Mouse (Mus musculus) limb, embryonic 12.5 days (tissue): ENCODE measurements around the gene Gm20388. TPM values are rescaled to one million over a fixed set of nuclear protein-coding genes. Genes with fewer than 3 reads are reported as not detected.

Source experiments
- ATAC-seq: fragments of 200-750 bp; cut with Nextera tagmentation; 2 replicates; pipeline ENCODE4 v1.8.0; 2017; ENCODE audit warnings: low read depth, moderate TSS enrichment; ENCODE audit not compliant: insufficient number of reproducible peaks, insufficient read depth, low FRiP score, low TSS enrichment
- H3K27ac ChIP-seq: fragments of 300-500 bp; sonication (generic); 2 replicates; pipeline ENCODE4 v1.5.1; 2016; ENCODE audit warnings: mild to moderate bottlenecking, moderate library complexity
- H3K27me3 ChIP-seq: fragments of 300-500 bp; sonication (generic); 2 replicates; pipeline ENCODE4 v1.6.1; 2016; ENCODE audit warnings: mild to moderate bottlenecking, moderate library complexity
- H3K36me3 ChIP-seq: fragments of 300-500 bp; sonication (generic); 2 replicates; pipeline ENCODE4 v1.6.1; 2016; ENCODE audit warnings: mild to moderate bottlenecking, moderate library complexity
- H3K4me1 ChIP-seq: fragments of 300-500 bp; sonication (generic); replicated peaks from 2 replicates; pipeline ENCODE4 v1.6.1; 2016
- H3K4me2 ChIP-seq: fragments of 300-500 bp; sonication (generic); 2 replicates; pipeline ENCODE4 v1.6.1; 2016; ENCODE audit warnings: mild to moderate bottlenecking, moderate library complexity
- H3K4me3 ChIP-seq: fragments of 300-500 bp; sonication (generic); replicated peaks from 2 replicates; pipeline ENCODE4 v1.5.1; 2016; ENCODE audit warnings: mild to moderate bottlenecking
- H3K9ac ChIP-seq: fragments of 300-500 bp; sonication (generic); replicated peaks from 2 replicates; pipeline ENCODE4 v1.6.1; 2016; ENCODE audit warnings: mild to moderate bottlenecking, moderate library complexity
- H3K9me3 ChIP-seq: fragments of 300-500 bp; sonication (generic); 2 replicates; pipeline ENCODE4 v1.6.1; 2016; ENCODE audit warnings: mild to moderate bottlenecking, moderate library complexity
- WGBS: fragments of 180-500 bp; shearing (Covaris S2); methylation state at CpG from one replicate; pipeline ENCODE4 v1.1.7; 2016; 5-methylcytosine and 5-hydroxymethylcytosine counted together
- polyA plus RNA-seq: library from polyadenylated mRNA; unstranded; fragments of >200 nt; fragmentation: Nextera tagmentation; extraction: Ambion mirVana; gene quantifications from 2 replicates; pipeline ENCODE4 v1.2.1, GENCODE M21; 2016

The Gm20388 gene
- polyA plus RNA-seq, 1 experiment from 2014 or later: not detected

DNA sequence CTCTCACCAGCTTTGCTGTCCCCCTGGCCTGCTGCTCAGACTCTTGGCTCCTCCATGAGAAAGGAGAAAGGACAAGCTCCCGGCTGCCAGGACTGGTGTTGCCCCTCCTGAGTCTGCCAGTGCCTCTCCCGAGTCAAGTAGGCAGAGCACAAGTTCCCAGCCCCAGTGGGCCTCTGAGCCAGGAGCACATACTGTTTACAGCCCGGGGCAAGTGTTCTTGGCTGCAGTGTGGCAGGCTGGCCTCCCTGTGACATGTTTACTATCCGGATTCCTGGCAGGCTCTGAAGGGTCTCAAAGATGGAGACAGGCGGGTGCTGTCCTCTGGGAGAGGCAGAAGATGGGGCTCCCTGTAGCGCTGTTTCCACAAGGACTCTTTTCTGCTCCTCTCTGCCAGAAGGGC is 346.3 kb downstream of the Gm20388 start:
- Histone ChIP-seq H3K36me3 (no peaks in the 10 kb centered on the region), H3K27ac (peak overlapping the region; percentile 20; the same call in 1 of the 2 replicates), H3K4me2 (peak overlapping the region; percentile 4; the same call in 1 of the 2 replicates), H3K9me3 (no peaks in the 10 kb centered on the region), H3K27me3 (no peaks in the 10 kb centered on the region), H3K4me3 (no peak overlapping the region), H3K9ac (peak overlapping the region; percentile 18), H3K4me1 (peaks cover 88% of the 10 kb centered on the region)
- WGBS: 33% methylated on average over 6 of the region's 6 CpGs
- ATAC-seq: no peak

DNA sequence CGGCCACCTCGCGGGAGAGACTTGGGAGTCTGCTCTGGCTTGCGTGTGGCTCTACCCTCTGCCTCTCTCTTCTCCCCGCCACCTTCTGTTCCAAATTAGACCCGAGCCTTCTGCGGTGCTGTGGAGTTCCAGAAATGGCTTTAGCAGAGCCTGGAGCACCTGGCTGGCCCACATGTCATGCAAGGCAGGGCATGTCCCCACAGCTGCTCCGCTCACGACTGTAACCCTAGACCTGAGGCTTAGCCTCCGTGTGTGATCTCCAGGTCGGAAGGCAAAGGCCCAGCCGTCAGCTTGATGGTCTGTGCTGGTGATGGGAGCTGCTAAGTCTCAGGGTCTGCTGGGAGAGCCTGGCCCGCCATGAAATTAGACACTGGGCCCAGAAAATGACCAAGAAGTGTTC is 348.6 kb downstream of the Gm20388 start:
- peak; percentile 36; the same call in 1 of the 2 replicates for ATAC-seq
- H3K27me3 ChIP-seq: no peaks in the 10 kb centered on the region
- no peak overlapping the region for H3K4me2 ChIP-seq
- no peak overlapping the region for H3K9ac ChIP-seq
- 25% methylated on average over 13 of the region's 13 CpGs for WGBS
- H3K4me3 ChIP-seq: no peak overlapping the region
- H3K4me1 ChIP-seq: peaks cover 95% of the 10 kb centered on the region
- H3K9me3 ChIP-seq: no peaks in the 10 kb centered on the region
- H3K27ac ChIP-seq: peak overlapping the region; percentile 53
- no peaks in the 10 kb centered on the region for H3K36me3 ChIP-seq

GRCm38 (mm10) chr8:120260677-120261076 is 350.0 kb downstream of the Gm20388 start:
- ATAC-seq: no peak
- H3K4me2 ChIP-seq: peak overlapping the region; percentile 26; the same call in 1 of the 2 replicates
- H3K9me3 ChIP-seq: no peaks in the 10 kb centered on the region
- H3K4me3 ChIP-seq: no peak overlapping the region
- no peaks in the 10 kb centered on the region for H3K36me3 ChIP-seq
- H3K9ac ChIP-seq: no peak overlapping the region
- WGBS: 80% methylated on average over 5 of the region's 5 CpGs
- peak overlapping the region; percentile 83 for H3K27ac ChIP-seq
- H3K27me3 ChIP-seq: no peaks in the 10 kb centered on the region
- H3K4me1 ChIP-seq: peaks cover 96% of the 10 kb centered on the region

DNA sequence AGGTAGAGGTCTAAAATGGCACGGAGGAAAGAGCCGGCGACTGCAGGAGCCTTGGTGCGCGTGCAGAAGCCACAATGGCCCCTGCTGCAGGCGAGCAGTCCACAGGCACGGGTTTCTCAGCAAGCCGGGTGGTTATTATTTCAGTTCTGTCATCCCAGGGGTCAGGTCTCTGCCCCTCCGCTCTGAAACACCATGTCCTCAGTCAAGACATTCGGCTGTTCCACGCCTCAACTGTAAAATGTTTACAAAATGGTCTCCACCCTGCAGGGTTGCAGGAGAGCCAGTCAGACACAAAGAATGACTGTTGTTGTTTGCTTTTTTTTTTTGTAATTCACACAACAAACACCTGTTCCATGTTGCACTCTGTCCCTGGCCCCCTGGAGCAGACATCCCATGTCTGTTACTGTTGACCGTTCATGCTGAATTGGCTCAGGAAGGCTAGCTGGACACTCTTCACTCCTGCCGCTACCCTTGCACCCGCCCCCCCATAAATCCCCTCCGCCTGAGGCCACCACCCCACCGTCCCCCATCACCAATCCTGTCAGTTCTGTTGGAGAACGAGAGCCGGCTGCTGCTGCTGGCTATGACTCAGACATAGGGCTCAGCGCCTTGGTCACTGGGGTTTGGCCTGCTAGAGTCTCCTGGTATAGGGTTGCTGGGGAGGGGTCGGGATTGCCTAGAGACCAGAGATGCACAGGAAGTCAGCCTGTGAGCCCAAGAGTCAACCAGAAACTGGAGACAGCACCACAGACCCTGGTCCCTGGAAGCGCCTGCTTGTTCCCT is 350.9 kb downstream of the Gm20388 start:
- Histone ChIP-seq H3K36me3 (no peaks in the 10 kb centered on the region), H3K4me3 (no peak overlapping the region), H3K9ac (no peak overlapping the region), H3K27me3 (no peaks in the 10 kb centered on the region), H3K4me2 (peak overlapping the region; percentile 26), H3K9me3 (no peaks in the 10 kb centered on the region), H3K27ac (peak overlapping the region; percentile 83), H3K4me1 (peaks cover 96% of the 10 kb centered on the region)
- ATAC-seq: no peak
- 17% methylated on average over 21 of the region's 21 CpGs for WGBS

GRCm38 (mm10) chr8:120263879-120264278 is 353.2 kb downstream of the Gm20388 start:
- no peaks in the 10 kb centered on the region for H3K36me3 ChIP-seq
- no peak overlapping the region for H3K9ac ChIP-seq
- H3K27me3 ChIP-seq: no peaks in the 10 kb centered on the region
- H3K9me3 ChIP-seq: no peaks in the 10 kb centered on the region
- peak overlapping the region; percentile 97 for H3K27ac ChIP-seq
- WGBS: 81% methylated on average over 5 of the region's 5 CpGs
- H3K4me2 ChIP-seq: no peak overlapping the region
- H3K4me1 ChIP-seq: peaks cover 98% of the 10 kb centered on the region
- H3K4me3 ChIP-seq: no peak overlapping the region
- ATAC-seq: no peak

- Histone ChIP-seq H3K4me1 (peaks cover 98% of the 10 kb centered on the region), H3K4me3 (0 out of 2 replicates have a peak overlapping the region, but pooled peaks have one; percentile 2), H3K4me2 (peak overlapping the region; percentile 45), H3K36me3 (no peaks in the 10 kb centered on the region), H3K9me3 (no peaks in the 10 kb centered on the region), H3K9ac (no peak overlapping the region), H3K27ac (peak overlapping the region; percentile 97), H3K27me3 (no peaks in the 10 kb centered on the region)
- ATAC-seq: peak; percentile 45
- 16% methylated on average over 13 of the region's 13 CpGs for WGBS
These were observed 353.8 kb downstream of the Gm20388 start for GRCm38 (mm10) chr8:120264388-120264943.

DNA sequence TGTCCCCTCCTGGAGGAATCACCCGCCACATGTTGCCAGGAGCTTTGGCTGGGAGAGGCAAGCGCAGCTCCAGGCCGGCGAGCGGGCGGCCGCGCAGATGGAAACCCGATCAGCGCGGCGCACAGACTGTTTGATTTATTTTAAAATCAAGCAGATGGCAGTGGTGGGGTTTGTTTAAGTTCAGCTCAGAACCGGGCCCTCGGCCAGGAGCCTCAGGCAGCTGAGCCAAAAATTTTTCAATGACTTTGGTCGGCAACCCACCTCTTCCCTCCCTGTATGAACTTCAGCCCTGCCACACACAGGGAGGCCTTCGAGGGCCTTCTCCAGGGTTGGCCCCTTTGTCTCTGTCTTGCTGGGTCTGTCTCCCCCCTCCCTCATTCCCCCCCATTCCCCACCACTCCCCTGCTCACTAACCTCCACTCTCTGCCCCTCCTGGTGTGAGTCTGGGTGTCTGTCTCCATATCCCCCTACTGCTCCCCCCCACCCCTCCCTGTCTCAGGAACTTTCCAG is 354.4 kb downstream of the Gm20388 start:
- H3K4me1 ChIP-seq: peaks cover 98% of the 10 kb centered on the region
- 0 out of 2 replicates have a peak overlapping the region, but pooled peaks have one; percentile 27 for H3K9ac ChIP-seq
- H3K9me3 ChIP-seq: no peaks in the 10 kb centered on the region
- peak; percentile 72 for ATAC-seq
- WGBS: 4% methylated on average over 16 of the region's 16 CpGs
- H3K36me3 ChIP-seq: no peaks in the 10 kb centered on the region
- H3K4me2 ChIP-seq: peak overlapping the region; percentile 45
- H3K4me3 ChIP-seq: 0 out of 2 replicates have a peak overlapping the region, but pooled peaks have one; percentile 2
- no peaks in the 10 kb centered on the region for H3K27me3 ChIP-seq
- H3K27ac ChIP-seq: peak overlapping the region; percentile 97

DNA sequence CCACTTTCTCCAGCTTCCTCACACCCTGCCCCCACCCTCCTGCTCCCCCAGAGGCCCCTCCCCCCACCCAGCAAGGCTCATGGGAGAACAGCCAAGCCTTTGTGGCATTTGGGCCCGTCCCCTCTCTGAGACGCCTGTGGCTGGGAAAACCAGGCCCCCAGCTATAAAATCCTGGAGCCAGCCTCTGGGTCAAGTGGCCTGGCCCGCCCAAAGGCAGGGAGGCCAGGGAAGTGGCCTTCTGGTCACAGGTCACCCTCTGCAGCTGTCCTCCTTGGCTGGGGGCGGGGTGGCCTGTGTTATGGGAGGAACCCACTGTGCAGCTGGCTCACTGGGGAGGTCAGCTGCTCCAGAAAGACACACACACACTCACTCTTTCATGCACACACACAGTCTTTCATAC is 354.8 kb downstream of the Gm20388 start:
- H3K9me3 ChIP-seq: no peaks in the 10 kb centered on the region
- no peak overlapping the region for H3K4me3 ChIP-seq
- peak; percentile 20 for ATAC-seq
- peaks cover 98% of the 10 kb centered on the region for H3K4me1 ChIP-seq
- H3K4me2 ChIP-seq: peak overlapping the region; percentile 45
- no peaks in the 10 kb centered on the region for H3K27me3 ChIP-seq
- H3K27ac ChIP-seq: peak overlapping the region; percentile 97
- no peaks in the 10 kb centered on the region for H3K36me3 ChIP-seq
- 4% methylated on average over 4 of the region's 4 CpGs for WGBS
- 0 out of 2 replicates have a peak overlapping the region, but pooled peaks have one; percentile 27 for H3K9ac ChIP-seq

- Histone ChIP-seq H3K9ac (no peak overlapping the region), H3K27me3 (no peaks in the 10 kb centered on the region)
These were observed 357.9 kb downstream of the Gm20388 start for GRCm38 (mm10) chr8:120268541-120268980.

GRCm38 (mm10) chr8:120270449-120270848 is 359.8 kb downstream of the Gm20388 start:
- Histone ChIP-seq H3K4me2 (no peak overlapping the region), H3K9me3 (no peaks in the 10 kb centered on the region), H3K4me1 (peaks cover 88% of the 10 kb centered on the region), H3K4me3 (no peak overlapping the region), H3K27me3 (no peaks in the 10 kb centered on the region), H3K9ac (no peak overlapping the region; the same call in 1 of the 2 replicates), H3K27ac (no peak overlapping the region), H3K36me3 (no peaks in the 10 kb centered on the region)
- ATAC-seq: no peak
- WGBS: 77% methylated on average over 13 of the region's 13 CpGs

More at GRCm38 (mm10) chr8:120268541-120268980, 357.9 kb downstream of the Gm20388 start:
- Histone ChIP-seq H3K36me3 (no peaks in the 10 kb centered on the region), H3K4me2 (no peak overlapping the region), H3K9me3 (no peaks in the 10 kb centered on the region), H3K27ac (peak overlapping the region; percentile 97), H3K4me3 (no peak overlapping the region), H3K4me1 (peaks cover 88% of the 10 kb centered on the region)
- no peak for ATAC-seq
- WGBS: 59% methylated on average over 19 of the region's 19 CpGs

GRCm38 (mm10) chr8:120273430-120273829 is 362.8 kb downstream of the Gm20388 start:
- Histone ChIP-seq H3K27me3 (no peaks in the 10 kb centered on the region), H3K4me2 (no peak overlapping the region), H3K4me3 (no peak overlapping the region), H3K9me3 (no peaks in the 10 kb centered on the region), H3K4me1 (peaks cover 88% of the 10 kb centered on the region), H3K9ac (no peak overlapping the region), H3K27ac (peak overlapping the region; percentile 45; the same call in 1 of the 2 replicates), H3K36me3 (no peaks in the 10 kb centered on the region)
- 87% methylated on average over 4 of the region's 4 CpGs for WGBS
- no peak for ATAC-seq
